Mouse (Mus musculus) heart, postnatal 10 days (tissue): Measurements from ENCODE around the gene Tmem215. TPM values are rescaled to one million over a fixed set of nuclear protein-coding genes. Genes with fewer than 3 reads are reported as not detected.

ENCODE experiments used
- DNase-seq, 2 experiments: peaks; one replicate each; pipeline ENCODE4 v3.0.0; 2021
- intact Hi-C: fragments of 180-260 bp; cut with DNase I; formaldehyde crosslinking; loops from one replicate; pipeline ENCODE4 v1.15.1; 2025
- total RNA-seq, 2 experiments: library from RNA; stranded (reverse); gene quantifications; 2 replicates each; pipeline ENCODE4 v1.2.3; 2021

Gene Tmem215
- under 1 TPM; 0.15 to 0.19 TPM for total RNA-seq

DNA sequence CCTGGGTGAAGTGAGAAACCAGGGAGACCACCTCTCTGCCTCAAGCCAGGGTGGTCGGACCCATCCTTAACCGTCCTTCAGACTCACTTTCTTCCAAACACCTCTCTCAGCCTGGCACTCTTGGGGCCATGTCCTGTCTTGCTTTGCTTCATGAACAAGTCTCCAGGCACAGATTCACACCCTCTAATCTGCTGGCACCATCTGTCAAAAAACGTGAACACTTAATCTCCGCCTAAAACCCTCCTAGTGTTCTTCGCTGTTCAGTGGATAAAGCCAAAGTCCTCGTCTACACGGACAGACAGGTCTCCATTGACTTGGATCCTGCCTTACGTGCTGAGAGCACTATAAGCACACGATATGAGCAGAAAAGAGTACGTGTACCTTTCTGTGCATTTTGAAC, at the start of gene Tmem215:
TSS of gene Tmem215 (plus strand) at position 301 of the 400 bp plus-strand sequence.
- no peak for DNase-seq
- intact Hi-C loops: loop anchor here (5.0 kb wide), 1 partner anchor 170 kb away; no protein-coding TSS in a partner anchor

DNA sequence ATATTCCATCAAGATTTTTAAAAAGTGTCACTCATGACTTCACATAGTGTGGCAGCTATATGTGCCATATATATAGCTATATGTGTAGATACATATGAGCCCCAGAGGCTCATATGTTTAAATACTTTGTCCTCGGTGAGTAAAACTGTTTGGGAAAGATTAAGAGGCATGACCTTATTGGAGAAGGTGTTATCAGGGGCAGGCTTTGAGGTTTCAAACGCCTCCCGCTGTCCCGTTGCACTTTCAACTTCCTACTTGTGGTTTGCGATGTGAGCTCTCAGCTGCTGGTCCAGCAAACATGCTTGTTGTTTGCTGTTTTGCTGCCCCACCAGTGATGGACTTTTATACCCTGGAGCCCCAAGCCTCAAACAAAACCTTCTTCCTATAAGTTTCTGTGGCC, 40.1 kb upstream of the Tmem215 start:
- intact Hi-C loops: no loop called here
- DNase-seq: no peak

DNA sequence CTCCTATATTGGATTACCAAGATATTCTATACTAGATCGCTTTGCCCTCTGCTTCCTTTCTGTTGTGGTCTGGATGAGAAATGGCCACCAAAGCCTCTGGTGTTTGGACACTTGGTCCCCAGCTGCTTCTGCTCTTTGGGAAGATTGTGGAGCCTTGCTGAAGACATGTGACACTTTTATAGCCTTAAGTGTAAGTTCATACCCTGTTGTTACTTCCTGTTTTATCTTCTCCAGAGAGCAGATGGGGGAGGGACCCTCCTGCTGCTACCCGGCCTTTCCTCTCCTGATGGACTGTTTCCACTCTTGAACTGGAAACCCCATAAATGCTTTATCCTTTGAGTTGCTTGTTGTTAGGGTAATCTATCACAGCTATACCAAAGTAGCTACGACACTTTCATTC, 38.6 kb upstream of the Tmem215 start:
- DNase-seq: no peak
- intact Hi-C loops: no loop called here

DNA sequence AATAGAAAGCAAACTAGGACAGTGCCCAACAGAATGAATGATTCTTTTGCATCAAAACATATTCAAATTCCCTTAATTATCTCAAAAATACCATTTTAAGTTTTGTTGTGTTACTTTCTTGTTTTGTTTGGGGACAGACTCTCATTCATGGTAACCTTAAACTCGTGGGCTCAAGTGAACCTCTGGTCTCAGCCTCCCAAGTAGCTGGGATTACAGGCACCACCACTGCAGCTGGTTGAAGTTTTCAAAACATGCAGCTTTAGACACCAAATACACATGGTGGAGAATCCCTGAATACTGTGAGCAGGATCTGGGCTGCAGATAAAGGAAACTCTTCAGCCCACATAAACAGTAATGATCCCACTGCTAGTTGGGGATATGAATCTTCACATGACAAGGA, 37.6 kb upstream of the Tmem215 start:
- intact Hi-C loops: loop anchor here (1.0 kb wide), 1 partner anchor 10 kb away; no protein-coding TSS in a partner anchor
- no peak for DNase-seq

DNA sequence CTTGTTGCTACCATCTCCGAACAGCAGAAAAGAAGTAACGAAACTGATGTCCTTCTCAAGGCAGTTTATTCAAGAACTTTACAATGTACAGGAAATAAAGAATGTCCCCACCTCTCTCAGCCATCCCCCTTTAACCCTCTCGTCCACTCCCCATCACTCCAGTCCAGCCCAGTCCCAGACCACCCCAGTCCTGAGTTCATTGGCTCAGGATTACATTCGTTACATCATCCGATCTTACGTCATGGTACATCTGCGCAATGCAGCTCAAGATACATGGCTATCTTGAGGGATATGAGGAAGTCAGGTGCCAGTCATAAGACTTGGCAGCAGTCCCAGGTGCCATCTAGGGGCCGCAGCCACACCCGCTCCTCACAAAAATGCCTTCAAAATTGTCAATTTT, 28.4 kb upstream of the Tmem215 start:
- intact Hi-C loops: no loop called here
- DNase-seq: no peak

DNA sequence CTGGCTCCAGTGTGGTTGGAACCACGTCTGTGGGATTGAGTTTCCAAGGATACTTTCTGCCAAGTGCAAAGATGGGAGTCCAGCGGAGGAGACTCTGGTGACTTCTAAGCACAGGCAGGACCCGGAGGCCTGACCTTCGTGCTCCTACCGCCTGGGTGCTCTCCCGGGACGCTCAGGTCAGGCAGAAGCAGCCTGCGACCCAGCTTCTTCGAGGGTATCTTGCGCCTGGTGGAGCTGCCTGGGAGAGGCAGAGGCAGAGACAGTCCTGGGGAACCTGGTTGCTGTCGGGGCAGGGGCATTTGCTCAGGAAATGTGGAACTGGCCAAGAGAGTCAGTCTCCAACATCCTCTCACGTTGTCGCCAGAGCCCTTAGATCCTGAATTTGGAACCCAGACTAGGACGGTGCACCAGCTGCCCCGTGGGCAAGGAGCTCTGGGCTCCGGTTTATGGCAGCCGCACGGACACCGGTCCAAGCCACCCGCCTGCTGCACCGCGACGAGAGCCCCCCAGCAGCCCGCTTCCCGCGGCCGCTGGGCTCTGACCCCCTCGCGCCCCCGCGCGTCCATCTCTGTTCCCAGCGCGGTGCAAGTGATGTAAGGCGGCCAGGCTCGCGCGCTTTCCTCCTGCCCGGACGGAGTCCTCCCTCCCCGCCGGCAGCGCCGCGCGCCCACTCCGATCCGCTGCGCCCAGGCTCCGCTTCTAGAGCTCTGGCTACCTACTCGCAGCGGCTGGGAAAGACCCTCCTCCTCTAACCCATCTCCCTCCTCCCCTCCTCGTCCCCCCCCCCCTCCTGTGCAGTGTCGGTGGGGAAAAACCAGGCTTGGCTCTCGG, 935 bp downstream of the Tmem215 start:
- intact Hi-C loops: loop anchor here (5.0 kb wide), 1 partner anchor 171 kb away; no protein-coding TSS in a partner anchor
- peak; percentile 21 to 34 for DNase-seq

DNA sequence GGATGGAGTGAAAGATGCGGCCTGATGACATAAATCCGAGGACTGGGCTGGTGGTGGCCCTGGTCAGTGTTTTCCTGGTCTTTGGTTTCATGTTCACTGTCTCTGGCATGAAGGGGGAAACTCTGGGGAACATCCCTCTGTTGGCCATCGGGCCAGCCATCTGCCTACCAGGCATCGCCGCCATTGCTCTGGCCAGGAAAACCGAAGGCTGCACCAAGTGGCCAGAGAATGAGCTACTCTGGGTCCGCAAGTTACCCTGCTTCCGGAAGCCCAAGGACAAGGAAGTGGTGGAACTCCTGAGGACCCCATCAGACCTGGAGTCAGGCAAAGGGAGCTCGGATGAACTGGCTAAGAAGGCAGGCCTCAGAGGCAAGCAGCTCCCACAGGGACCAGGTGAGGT, 1.9 kb downstream of the Tmem215 start:
- intact Hi-C loops: loop anchor here (5.0 kb wide), 1 partner anchor 172 kb away; no protein-coding TSS in a partner anchor
- DNase-seq: no peak

DNA sequence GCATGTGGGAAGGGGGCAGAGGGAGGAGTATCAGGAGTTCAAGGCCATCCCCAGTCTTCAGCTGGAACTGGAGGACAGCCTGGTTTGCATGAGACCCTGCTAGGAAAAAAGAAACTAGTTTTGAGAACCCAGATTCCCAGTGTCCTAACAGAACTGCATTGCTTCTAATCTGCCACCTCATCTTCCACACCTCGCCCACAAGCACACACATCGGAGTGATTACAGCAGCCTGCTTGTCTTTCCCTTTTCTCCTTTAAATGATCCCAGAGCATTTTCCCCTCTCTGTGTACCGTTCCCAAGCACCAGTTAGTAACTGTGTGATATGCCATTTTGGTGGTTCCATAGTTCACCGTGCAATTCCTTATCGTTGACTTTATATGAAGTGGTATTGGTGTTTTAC, 6.0 kb downstream of the Tmem215 start:
- intact Hi-C loops: no loop called here
- no peak for DNase-seq

DNA sequence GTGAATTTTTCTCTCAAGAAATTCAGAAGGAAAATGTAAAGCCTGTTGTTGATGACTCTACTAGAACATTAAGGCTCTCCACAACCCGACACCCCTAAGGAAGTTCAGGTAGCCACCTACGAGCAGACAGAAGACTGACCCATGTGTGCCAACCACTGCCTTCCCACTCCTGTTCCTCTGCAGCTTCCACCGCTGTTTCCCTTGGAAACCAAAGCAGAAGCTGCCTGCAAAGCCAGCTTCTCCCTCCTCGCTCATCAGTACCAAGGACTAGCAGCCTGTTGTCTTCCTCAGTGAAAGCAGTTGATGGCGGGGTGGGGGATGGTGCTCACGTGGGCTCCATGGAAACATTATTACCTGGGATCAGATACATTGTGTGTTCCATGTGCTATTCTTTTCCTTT, 14.6 kb downstream of the Tmem215 start:
- DNase-seq: no peak
- intact Hi-C loops: no loop called here

DNA sequence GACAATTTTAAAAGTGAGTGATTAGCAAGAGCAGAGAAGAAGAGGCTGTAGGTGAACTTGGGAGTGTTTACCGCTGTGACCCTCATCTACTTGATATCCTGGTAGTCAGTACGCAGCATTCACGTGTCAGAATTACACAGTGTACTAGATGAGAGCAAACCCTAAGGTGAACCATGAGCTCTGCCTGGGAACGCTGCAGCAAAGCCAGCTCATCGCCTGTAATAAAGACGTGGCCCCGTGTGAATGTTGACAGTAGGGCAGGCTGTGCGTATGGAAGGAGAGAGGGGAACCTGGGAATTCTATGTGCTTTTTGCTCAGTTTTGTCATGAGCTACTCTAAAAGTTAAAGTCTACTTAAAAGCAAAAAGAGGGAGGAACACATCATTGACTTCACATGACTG, 19.8 kb downstream of the Tmem215 start:
- DNase-seq: no peak
- intact Hi-C loops: no loop called here

DNA sequence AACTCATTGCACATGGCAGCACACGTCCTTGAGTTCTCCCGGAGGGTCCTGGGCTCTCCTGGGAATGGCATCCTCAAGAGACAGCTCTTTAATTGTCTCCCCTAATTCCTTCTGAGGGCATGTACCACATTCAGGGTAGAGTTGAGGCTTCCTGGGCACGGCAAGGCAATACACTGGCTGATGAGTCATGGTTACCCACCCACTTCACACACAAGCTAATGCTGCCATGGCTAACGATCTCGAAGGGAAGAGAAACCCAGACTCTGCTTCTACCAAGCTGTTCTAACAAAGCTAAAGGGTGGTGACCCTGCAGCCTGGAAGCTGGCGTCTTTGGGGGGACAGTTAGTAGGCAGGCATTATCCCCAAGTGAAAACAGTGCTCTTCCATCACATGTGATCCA, 24.4 kb downstream of the Tmem215 start:
- intact Hi-C loops: no loop called here
- DNase-seq: no peak

DNA sequence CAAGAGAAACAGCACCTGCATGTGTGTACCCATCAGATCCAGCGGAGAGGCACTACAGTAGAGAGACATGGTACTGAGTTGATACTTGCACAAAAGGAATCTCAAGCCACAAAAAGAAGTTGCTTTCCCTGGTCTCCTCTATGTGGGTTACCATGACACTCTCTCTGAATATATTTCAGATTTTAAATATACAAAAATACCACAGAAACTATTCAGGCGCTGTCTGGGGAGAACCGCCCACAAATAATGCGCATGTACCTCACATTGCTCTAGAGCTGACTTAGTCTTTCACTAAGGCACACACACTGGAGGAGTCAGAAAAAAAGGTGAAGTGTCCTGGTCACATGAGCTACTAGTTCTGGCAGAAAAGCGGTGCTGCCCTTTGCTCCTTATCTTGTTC, 24.8 kb downstream of the Tmem215 start:
- intact Hi-C loops: no loop called here
- DNase-seq: no peak

DNA sequence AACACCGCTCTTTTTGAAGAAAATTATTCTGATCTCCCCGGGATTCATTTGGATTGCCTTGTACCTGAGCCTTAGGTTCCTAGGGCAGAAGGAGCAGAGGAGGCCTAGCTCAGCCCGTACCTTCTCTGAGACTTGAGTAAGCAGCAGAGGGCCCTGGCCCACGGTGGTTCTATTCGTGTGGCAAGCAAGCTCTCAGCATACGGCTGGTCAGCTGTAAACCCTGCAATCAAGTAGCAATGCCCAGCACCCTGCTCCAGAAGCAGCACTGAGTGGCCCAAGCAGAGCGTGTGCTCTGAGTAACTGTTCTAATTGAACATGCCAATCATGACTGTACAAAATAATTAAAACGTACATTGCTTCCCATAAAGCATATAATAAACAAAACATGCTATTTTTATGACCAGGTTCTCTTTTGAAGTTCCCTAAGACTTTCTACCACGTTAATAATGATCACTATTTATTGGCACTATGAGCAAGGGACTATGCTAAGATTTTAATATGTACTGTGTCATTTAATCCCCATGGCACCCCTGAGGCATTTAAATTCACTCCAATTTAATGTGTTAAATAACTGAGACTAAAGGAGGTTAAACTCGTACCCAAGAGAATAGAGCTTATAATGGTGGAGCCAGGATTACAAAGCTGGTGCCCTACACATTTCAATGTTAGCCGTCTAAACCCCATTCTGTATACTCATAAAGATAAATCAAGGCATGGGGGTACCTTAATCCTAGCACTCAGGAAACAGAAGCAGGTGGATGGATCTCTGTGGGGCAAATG, 28.0 kb downstream of the Tmem215 start:
- DNase-seq: no peak
- intact Hi-C loops: no loop called here

DNA sequence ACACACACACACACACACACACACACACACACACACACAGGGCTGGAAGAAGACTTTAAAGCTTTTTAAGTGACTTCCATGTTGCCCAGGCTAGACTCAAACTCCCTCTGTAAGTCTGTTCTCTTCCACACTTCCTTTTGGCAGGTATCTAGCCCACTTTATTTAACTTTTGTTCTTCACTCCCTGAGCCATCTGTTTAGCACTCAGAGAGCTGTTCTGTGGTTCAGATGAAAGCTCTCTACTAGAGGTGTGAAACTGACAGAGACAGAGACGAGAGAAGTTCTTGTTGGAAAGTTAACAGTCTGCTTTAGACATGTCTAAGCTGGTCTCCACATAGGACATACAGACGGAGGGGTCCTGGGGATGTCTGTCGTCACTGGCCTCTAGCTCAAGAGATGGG, 30.5 kb downstream of the Tmem215 start:
- intact Hi-C loops: no loop called here
- DNase-seq: no peak

DNA sequence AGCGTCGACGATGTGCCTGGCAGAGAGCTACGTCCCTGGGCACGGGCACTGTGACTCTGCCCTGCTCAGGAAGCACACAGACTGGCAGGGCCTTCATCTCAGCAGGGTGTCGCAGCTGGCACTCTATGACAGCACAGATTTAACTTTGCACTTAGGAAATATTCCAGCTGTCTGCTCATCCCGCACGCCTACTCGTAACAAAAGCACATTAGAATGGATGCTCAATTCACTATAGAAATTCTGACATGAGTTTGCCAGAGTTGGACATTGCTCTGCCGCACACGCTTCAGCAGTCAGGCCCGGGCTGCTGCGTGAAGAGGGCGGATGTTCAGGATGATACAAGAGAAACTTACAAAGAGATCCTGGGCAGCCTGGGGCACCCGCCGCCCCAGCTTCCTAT, 37.6 kb downstream of the Tmem215 start:
- no peak for DNase-seq
- intact Hi-C loops: no loop called here

DNA sequence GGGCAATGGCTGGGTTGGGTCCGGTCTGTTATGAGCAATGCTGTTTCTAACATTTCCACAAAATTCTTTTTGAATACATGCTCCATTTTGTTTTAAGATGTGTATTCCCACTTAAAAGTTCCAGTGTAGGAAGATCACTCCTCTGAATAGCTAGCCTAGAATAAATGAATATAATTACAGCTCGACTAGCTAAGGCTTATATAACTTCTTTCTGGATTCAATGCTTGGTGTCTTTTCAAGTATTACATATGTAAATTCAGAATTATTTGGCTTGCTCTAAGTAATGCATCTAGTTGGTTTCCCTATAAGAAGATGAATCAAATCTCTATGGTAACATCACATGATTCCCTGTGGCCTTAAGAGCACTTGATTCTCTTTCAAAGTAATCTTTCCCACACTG, 41.3 kb downstream of the Tmem215 start:
- intact Hi-C loops: no loop called here
- no peak for DNase-seq

DNA sequence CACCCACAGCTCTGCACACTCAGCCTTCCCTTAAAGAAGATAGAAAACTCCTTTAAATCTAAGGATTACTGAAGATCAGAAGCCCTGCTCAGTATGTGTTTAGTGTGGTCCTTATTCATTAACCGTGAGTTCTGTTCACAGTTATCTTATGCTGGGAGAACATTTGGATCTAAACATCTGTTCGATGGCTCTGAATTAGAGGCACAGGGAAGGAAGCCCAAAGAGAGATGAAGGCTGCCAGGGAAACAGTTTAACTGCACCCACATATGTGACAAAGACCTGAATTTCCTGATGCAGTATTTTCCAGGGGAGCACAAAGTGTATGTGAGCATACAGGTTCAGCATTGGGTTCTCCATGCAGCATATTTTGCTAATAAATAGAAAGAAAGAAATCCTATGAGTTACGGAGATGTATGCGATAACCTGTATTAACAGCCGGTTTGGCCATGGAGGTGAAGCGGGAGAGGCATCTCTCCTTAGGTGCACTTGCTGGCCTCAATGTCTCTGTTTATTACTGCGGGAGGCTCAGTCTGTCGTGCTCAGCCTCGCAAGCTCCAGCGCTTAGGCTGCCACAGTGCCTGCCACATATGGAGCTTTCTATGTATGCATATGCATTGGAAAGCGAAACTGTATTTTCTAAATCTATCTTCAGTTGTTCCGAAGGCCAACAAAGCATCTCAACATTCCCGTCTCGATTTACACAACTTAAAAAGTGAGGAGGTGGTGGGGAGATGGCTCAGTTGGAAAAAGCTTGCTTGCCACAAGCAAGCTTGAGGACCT, 46.8 kb downstream of the Tmem215 start:
- no peak for DNase-seq
- intact Hi-C loops: no loop called here
